ENCODE assay signal across 13 mouse cellular contexts in the genomic region with DNA sequence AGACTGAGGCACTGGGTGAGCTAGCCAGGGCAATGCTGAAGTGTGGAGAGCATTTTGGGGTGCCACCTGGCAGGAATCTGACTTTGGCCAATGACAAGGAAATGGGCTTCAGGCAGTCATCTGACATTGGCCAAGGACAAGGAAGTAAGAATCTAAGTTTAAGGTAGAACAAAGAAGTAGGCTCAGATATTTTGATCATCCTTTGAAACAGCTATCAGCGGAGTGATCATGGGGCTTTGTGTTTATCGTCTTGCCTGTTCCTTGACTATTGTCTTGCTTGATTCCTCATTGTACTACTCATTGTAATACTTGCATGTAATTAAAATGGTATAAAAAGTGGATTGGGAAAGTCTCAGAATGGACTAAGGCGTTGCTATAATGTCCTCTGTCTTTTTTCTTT.
"Had no signal": no experiment of that assay in that cellular context is flagged by ENCODE, and none has a peak within 500 bp of the region (broad histone marks: within the 10 kb centered on the region; RNA-seq: fewer than 3 reads in every experiment).

No protein-coding gene starts in this region.

- ATAC-seq: liver, embryonic 12.5 days; midbrain, embryonic 16.5 days had no signal

- H3K27me3 ChIP-seq: limb, embryonic 15.5 days; liver, embryonic 12.5 days; lung, embryonic 15.5 days; midbrain, embryonic 12.5 days; neural tube, embryonic 13.5 days had no signal

- H3K36me3 ChIP-seq: neural tube, embryonic 13.5 days had no signal

- H3K4me2 ChIP-seq: limb, embryonic 15.5 days; liver, embryonic 12.5 days; lung, embryonic 15.5 days; midbrain, embryonic 12.5 days; neural tube, embryonic 13.5 days had no signal

- H3K9me3 ChIP-seq: limb, embryonic 15.5 days; liver, embryonic 12.5 days; lung, embryonic 15.5 days; midbrain, embryonic 12.5 days; neural tube, embryonic 13.5 days had no signal

- DNase-seq: kidney, adult 18-20 months; kidney, postnatal 10 days; right cerebral cortex, postnatal 4 days; spleen, adult 18-20 months; thymus, adult 2 months; thymus, postnatal 25 days had no signal

- H3K27ac ChIP-seq: left cerebral cortex, adult 2 months; limb, embryonic 15.5 days; liver, embryonic 12.5 days; midbrain, embryonic 12.5 days; neural tube, embryonic 13.5 days had no signal

- H3K4me3 ChIP-seq: left cerebral cortex, adult 2 months; limb, embryonic 15.5 days; liver, embryonic 12.5 days; lung, embryonic 15.5 days; midbrain, embryonic 12.5 days; neural tube, embryonic 13.5 days had no signal

- H3K9ac ChIP-seq: limb, embryonic 15.5 days; liver, embryonic 12.5 days; lung, embryonic 15.5 days; midbrain, embryonic 12.5 days; neural tube, embryonic 13.5 days had no signal
